Mouse (Mus musculus) spleen, adult 2 months (tissue): Measurements from ENCODE around the gene Adamts13.

Experiments
- CTCF ChIP-seq: fragments of 200-500 bp; IDR thresholded peaks from 2 replicates; pipeline ENCODE4 v1.5.1; 2011; ENCODE audit warnings: mild to moderate bottlenecking, inconsistent platforms; ENCODE audit not compliant: insufficient read depth, insufficient read length, insufficient replicate concordance; ENCODE audit errors: extremely low read depth
- POLR2A ChIP-seq: fragments of 200-500 bp; IDR thresholded peaks from 2 replicates; pipeline ENCODE4 v1.6.1; 2011; ENCODE audit warnings: low read depth, low read length, inconsistent platforms

- TF ChIP-seq CTCF (no peak), POLR2A (no peak)
Measured at GRCm38 (mm10) chr2:26932473-26933303, 40.5 kb upstream of the Adamts13 start.
